Mouse (Mus musculus) neural tube, embryonic 12.5 days (tissue): ENCODE data around the gene Pheta2. TPM values are rescaled to one million over a fixed set of nuclear protein-coding genes. Genes with fewer than 3 reads are reported as not detected.

Experiments
- ATAC-seq: fragments of 200-750 bp; cut with Nextera tagmentation; 2 replicates; pipeline ENCODE4 v1.8.0; 2017; ENCODE audit warnings: low read depth, mild to moderate bottlenecking, moderate TSS enrichment, moderate library complexity; ENCODE audit not compliant: low FRiP score
- H3K27ac ChIP-seq: fragments of 300-500 bp; sonication (generic); 2 replicates; pipeline ENCODE4 v1.5.1; 2016
- H3K27me3 ChIP-seq: fragments of 300-500 bp; sonication (generic); replicated peaks from 2 replicates; pipeline ENCODE4 v1.6.1; 2016; ENCODE audit warnings: mild to moderate bottlenecking
- H3K36me3 ChIP-seq: fragments of 300-500 bp; sonication (generic); 2 replicates; pipeline ENCODE4 v1.6.1; 2016; ENCODE audit warnings: mild to moderate bottlenecking
- H3K4me1 ChIP-seq: fragments of 300-500 bp; sonication (generic); 2 replicates; pipeline ENCODE4 v1.6.1; 2016
- H3K4me2 ChIP-seq: fragments of 300-500 bp; sonication (generic); replicated peaks from 2 replicates; pipeline ENCODE4 v1.6.1; 2016; ENCODE audit warnings: mild to moderate bottlenecking
- H3K4me3 ChIP-seq: fragments of 300-500 bp; sonication (generic); 2 replicates; pipeline ENCODE4 v1.5.1; 2016
- H3K9ac ChIP-seq: fragments of 300-500 bp; sonication (generic); 2 replicates; pipeline ENCODE4 v1.6.1; 2016; ENCODE audit warnings: mild to moderate bottlenecking
- H3K9me3 ChIP-seq: fragments of 300-500 bp; sonication (generic); 2 replicates; pipeline ENCODE4 v1.6.1; 2016; ENCODE audit warnings: mild to moderate bottlenecking
- WGBS: fragments of 180-500 bp; shearing (Covaris S2); methylation state at CpG from one replicate; pipeline ENCODE4 v1.1.7; 2016; 5-methylcytosine and 5-hydroxymethylcytosine counted together
- polyA plus RNA-seq: library from polyadenylated mRNA; unstranded; fragments of >200 nt; fragmentation: Nextera tagmentation; extraction: Ambion mirVana; gene quantifications from 2 replicates; pipeline ENCODE4 v1.2.1, GENCODE M21; 2016

Pheta2 gene
- polyA plus RNA-seq, 1 experiment from 2014 or later, result 4.0 TPM

GRCm38 (mm10) chr15:82345820-82346470 lies 7.2 kb downstream of the Pheta2 start:
- Histone ChIP-seq H3K9me3 (no peaks in the 10 kb centered on the region), H3K4me2 (peak overlapping the region; percentile 81), H3K9ac (peak overlapping the region; percentile 71), H3K27me3 (peaks cover 3% of the 10 kb centered on the region; the same call in 1 of the 2 replicates), H3K4me3 (peak overlapping the region; percentile 65), H3K36me3 (peaks cover 32% of the 10 kb centered on the region), H3K27ac (peak overlapping the region; percentile 50; the same call in 1 of the 2 replicates), H3K4me1 (peaks cover 19% of the 10 kb centered on the region)
- peak; percentile 99 for ATAC-seq
- under 1% methylated on average over 51 of the region's 51 CpGs for WGBS

GRCm38 (mm10) chr15:82346580-82347302 lies 8.0 kb downstream of the Pheta2 start:
- H3K4me3 ChIP-seq, result peak overlapping the region; percentile 65
- 64% methylated on average over 14 of the region's 14 CpGs for WGBS
- peaks cover 15% of the 10 kb centered on the region; the same call in 1 of the 2 replicates for H3K4me1 ChIP-seq
- H3K4me2 ChIP-seq, result peak overlapping the region; percentile 81
- H3K27ac ChIP-seq, result no peak overlapping the region
- ATAC-seq, result no peak
- no peaks in the 10 kb centered on the region for H3K27me3 ChIP-seq
- H3K9ac ChIP-seq, result peak overlapping the region; percentile 71
- H3K36me3 ChIP-seq, result peaks cover 32% of the 10 kb centered on the region
- no peaks in the 10 kb centered on the region for H3K9me3 ChIP-seq

DNA sequence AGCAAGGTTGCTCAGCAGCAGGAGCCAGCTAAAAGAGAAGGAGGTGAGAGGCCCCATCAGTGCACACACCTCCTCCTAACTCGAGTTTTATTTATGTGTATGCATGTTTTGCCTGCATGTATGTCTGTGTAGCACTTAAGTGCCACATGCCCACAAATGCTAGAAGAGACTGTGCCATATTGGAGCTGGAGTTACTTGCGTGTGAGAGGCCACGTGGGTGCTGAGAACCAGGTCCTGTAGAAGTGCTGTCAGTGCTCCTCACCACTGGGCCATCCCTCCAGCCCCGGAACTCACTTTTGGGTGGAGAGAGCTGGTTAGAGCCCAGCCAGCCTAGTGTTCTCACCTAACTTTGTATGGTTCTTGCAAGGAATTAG lies 8.5 kb downstream of the Pheta2 start:
- H3K36me3 ChIP-seq, result peaks cover 32% of the 10 kb centered on the region
- H3K27ac ChIP-seq, result no peak overlapping the region
- peak overlapping the region; percentile 71; the same call in 1 of the 2 replicates for H3K9ac ChIP-seq
- H3K9me3 ChIP-seq, result no peaks in the 10 kb centered on the region
- H3K4me2 ChIP-seq, result peak overlapping the region; percentile 81
- no peak for ATAC-seq
- H3K27me3 ChIP-seq, result no peaks in the 10 kb centered on the region
- 91% methylated on average over 4 of the region's 4 CpGs for WGBS
- H3K4me1 ChIP-seq, result peaks cover 16% of the 10 kb centered on the region; the same call in 1 of the 2 replicates
- H3K4me3 ChIP-seq, result peak overlapping the region; percentile 65; the same call in 1 of the 2 replicates

- Histone ChIP-seq H3K4me2 (no peak overlapping the region), H3K9ac (no peak overlapping the region), H3K27me3 (no peaks in the 10 kb centered on the region), H3K36me3 (peaks cover 32% of the 10 kb centered on the region), H3K4me1 (peaks cover 20% of the 10 kb centered on the region), H3K4me3 (no peak overlapping the region), H3K27ac (no peak overlapping the region), H3K9me3 (no peaks in the 10 kb centered on the region)
- ATAC-seq, result no peak
- WGBS, result 94% methylated on average over 12 of the region's 12 CpGs
These were observed 9.1 kb downstream of the Pheta2 start for GRCm38 (mm10) chr15:82347852-82348251.

DNA sequence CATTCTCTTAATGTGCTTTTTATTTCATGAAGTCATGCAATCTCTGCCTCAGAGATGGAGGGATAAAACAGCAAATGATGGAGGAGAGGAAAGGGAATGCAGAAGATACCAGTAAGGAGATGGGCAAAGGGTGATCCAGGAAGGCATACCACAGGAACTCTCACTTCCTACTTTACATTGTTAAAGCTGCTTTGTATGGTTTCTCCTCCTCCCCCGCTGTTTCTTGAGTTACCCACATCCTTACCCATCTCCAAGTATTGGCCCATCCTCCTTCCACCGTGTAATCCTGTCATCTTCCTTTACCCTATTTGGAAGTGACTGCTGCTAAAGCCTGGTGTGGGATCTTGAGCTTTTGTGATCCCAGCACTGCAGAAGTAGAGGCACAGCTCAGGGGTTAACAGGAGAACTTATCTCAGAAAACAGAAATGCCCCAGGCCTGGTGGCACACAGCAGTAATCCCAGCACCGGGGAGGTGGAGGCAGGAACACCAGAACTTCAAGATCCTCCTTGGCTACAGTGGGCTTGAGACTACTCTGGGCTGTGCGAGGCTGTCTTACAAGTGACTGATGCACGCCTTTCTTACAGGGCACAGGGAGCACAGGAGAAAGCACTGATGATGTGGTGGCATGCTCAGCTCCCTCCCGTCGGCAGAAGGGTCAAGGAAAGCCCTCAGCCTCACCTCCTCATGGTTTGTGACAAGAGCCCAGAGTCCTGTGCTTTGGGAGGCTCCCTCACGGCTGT lies 9.7 kb downstream of the Pheta2 start:
- Histone ChIP-seq H3K27me3 (no peaks in the 10 kb centered on the region), H3K4me3 (no peak overlapping the region; the same call in 1 of the 2 replicates), H3K9me3 (no peaks in the 10 kb centered on the region), H3K4me1 (peaks cover 26% of the 10 kb centered on the region), H3K4me2 (no peak overlapping the region), H3K9ac (no peak overlapping the region), H3K27ac (no peak overlapping the region), H3K36me3 (peaks cover 32% of the 10 kb centered on the region)
- no peak for ATAC-seq
- 89% methylated on average over 8 of the region's 8 CpGs for WGBS

DNA sequence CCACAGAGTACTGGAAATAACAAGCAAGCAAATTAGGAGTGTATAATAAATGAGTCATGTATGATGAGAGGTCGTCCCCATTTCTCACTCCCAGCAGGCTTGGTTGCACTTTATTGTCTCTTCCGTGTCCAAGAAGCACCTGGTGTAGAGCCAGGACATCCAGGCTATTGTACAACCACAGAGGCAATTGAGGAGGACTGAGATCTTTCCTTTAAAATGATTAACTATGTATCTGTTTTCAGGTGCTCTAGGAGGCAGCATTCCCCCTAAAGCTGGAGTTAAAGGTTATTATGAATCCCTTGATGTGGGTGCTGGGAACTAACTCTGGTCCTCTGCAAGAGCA lies 10.2 kb downstream of the Pheta2 start:
- 95% methylated on average over 2 of the region's 2 CpGs for WGBS
- Histone ChIP-seq H3K27ac (no peak overlapping the region), H3K36me3 (peaks cover 32% of the 10 kb centered on the region), H3K9ac (no peak overlapping the region), H3K9me3 (no peaks in the 10 kb centered on the region), H3K4me3 (no peak overlapping the region; the same call in 1 of the 2 replicates), H3K27me3 (no peaks in the 10 kb centered on the region), H3K4me1 (peaks cover 26% of the 10 kb centered on the region), H3K4me2 (no peak overlapping the region)
- no peak for ATAC-seq

GRCm38 (mm10) chr15:82350349-82350748 lies 11.6 kb downstream of the Pheta2 start:
- Histone ChIP-seq H3K4me2 (no peak overlapping the region), H3K9ac (no peak overlapping the region), H3K4me1 (peaks cover 29% of the 10 kb centered on the region), H3K4me3 (no peak overlapping the region), H3K27me3 (no peaks in the 10 kb centered on the region), H3K9me3 (no peaks in the 10 kb centered on the region), H3K36me3 (peaks cover 32% of the 10 kb centered on the region), H3K27ac (no peak overlapping the region)
- no peak for ATAC-seq
- WGBS, result 94% methylated on average over 4 of the region's 4 CpGs

DNA sequence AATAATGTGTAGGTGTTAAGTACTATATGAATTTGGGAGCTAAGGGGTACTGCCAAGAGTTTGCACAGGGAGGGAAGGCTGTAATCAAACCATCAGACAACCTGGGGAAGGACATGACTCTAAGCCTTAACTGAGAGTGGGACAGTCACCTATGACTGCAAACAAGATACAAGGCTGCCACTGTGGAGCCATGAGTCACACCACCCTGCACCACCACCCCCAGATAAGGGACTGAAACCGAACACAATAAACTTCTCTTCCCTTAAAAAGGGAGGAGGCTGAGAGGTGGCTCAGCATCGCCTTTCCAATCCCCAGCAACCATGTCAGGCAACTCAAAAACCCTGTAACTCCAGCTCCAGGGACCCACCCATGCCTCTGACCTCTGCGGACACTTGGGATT lies 12.7 kb downstream of the Pheta2 start:
- no peak for ATAC-seq
- H3K9ac ChIP-seq, result no peak overlapping the region
- H3K27ac ChIP-seq, result no peak overlapping the region
- no peak overlapping the region for H3K4me3 ChIP-seq
- peaks cover 29% of the 10 kb centered on the region for H3K4me1 ChIP-seq
- peaks cover 32% of the 10 kb centered on the region for H3K36me3 ChIP-seq
- no peaks in the 10 kb centered on the region for H3K27me3 ChIP-seq
- peak overlapping the region; percentile 28 for H3K4me2 ChIP-seq
- 87% methylated on average over 3 of the region's 3 CpGs for WGBS
- H3K9me3 ChIP-seq, result no peaks in the 10 kb centered on the region

DNA sequence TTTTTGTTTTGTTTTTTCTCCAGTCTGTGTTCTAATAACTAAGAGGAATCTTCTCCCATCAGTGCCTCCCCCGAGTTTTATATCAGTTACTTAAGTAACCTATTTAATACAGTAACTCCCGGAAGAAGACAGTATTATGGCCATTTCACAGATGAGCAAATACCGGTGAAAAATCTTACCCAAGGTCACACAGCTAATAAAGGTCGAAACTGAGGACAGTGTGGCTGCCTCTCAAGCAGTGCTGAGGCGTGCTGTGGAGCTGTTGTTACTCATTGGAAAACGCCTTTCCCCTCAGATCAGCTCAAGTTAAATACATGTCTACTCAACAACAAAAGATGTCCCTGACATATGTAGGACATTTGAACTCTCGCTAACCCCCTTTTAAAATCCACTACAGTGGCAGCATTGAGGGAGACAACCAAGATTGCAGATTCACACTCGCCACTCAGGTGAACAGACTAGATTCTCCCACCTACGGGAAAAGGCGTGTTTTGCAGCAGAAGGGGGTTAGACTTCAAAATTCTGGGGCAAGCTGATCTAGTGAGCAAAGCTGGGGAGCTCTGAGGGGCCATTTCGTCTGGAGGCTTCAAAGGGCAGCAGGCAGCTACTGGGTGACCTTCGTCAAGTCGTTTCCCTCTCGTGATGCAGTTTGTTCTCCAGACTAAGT lies 14.5 kb downstream of the Pheta2 start:
- Histone ChIP-seq H3K9me3 (no peaks in the 10 kb centered on the region), H3K36me3 (peaks cover 27% of the 10 kb centered on the region), H3K9ac (peak overlapping the region; percentile 97), H3K4me3 (peak overlapping the region; percentile 95), H3K4me2 (peak overlapping the region; percentile 87), H3K4me1 (peaks cover 20% of the 10 kb centered on the region), H3K27me3 (no peaks in the 10 kb centered on the region), H3K27ac (no peak overlapping the region)
- ATAC-seq, result peak; percentile 3; the same call in 1 of the 2 replicates
- WGBS, result 32% methylated on average over 14 of the region's 14 CpGs

DNA sequence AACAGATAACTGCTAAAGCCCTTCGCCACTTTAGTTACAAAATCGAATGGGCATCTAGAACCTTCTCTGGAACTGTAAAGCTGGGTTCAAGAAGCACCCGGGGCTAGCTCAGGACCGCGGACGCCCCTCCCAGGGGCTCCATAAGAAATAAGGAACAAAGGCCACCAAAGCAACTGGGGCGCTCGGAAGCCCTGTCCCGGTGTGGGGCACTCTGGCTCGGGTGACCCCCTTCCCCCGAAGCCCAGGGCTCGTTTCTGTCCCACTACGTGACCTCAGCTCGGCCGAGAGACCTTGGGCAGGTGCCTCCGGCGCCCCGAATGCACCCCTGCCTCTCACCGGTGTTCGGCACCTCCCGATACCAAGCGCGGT lies 15.0 kb downstream of the Pheta2 start:
- Histone ChIP-seq H3K9me3 (no peaks in the 10 kb centered on the region), H3K9ac (peak overlapping the region; percentile 97), H3K4me2 (peak overlapping the region; percentile 87), H3K27ac (peak overlapping the region; percentile 67; the same call in 1 of the 2 replicates), H3K27me3 (no peaks in the 10 kb centered on the region), H3K36me3 (peaks cover 22% of the 10 kb centered on the region), H3K4me1 (peaks cover 20% of the 10 kb centered on the region), H3K4me3 (peak overlapping the region; percentile 95)
- ATAC-seq, result peak; percentile 73
- 0% methylated on average over 23 of the region's 23 CpGs for WGBS

DNA sequence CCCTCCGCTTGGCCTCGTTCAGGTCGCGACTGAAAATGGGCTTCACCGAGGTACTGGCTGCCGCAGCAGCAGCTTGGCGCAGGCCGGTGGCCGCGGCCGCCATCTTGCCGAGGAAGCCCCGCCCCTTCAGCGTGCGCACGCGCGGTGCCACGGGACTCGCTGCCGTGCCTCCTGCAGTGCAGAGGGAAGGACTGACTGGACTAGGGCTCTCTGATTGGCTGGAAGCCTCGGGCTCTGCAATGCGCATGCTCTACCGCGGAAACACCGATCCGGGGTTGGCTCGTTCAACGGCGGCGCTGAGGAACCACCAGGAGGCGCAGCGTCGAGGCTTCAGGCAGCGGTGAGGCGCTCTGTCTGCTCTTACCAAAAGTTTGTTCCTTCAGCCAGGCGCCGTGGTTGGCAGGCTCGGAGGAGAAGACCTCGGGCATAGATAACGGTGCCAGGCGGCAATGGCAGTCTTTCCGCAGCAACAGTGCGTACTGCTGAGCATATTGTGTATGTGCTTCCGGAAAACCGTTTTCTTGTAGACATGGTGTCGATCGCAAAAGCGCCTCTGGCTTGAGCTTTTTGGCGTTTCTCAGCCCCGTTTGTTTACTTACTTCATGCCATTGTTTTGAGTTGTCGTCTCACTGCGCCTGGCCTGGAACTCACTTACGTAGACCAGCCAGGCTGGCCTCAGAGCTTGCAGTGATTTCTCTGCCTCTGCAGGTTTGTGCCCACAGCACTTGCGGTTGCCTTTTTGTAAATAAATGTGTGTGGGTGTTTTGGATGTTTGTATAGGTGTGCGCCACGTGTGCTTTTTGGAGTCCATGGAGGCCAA lies 15.6 kb downstream of the Pheta2 start, which contains the start of gene Ndufa6:
TSS of gene Ndufa6 (minus strand) at position 197 of the 820 bp plus-strand sequence.
- H3K27me3 ChIP-seq, result no peaks in the 10 kb centered on the region
- ATAC-seq, result peak; percentile 99
- H3K4me3 ChIP-seq, result peak within 1 kb of the TSS; percentile 95

More for the DNA sequence above, 15.6 kb downstream of the Pheta2 start, which contains the start of gene Ndufa6:
- 2% methylated on average over 57 of the region's 57 CpGs for WGBS
- Histone ChIP-seq H3K9ac (peak within 1 kb of the TSS; percentile 97), H3K9me3 (no peaks in the 10 kb centered on the region), H3K27ac (peak within 1 kb of the TSS; percentile 67; the same call in 1 of the 2 replicates), H3K4me1 (peaks cover 20% of the 10 kb centered on the region), H3K36me3 (peaks cover 16% of the 10 kb centered on the region), H3K4me2 (peak within 1 kb of the TSS; percentile 87)
